Mouse (Mus musculus) CH12.LX (cell line): ENCODE results near the gene Sufu. TPM values are rescaled to one million over a fixed set of nuclear protein-coding genes. Genes with fewer than 3 reads are reported as not detected.
A peak's percentile ranks its signal among the peaks of the same experiment; 100 is the strongest.

Experiments
- DNase-seq: peaks from one replicate; pipeline ENCODE4 v3.0.0-alpha.2; 2013; ENCODE audit errors: extremely low read depth
- H3K27ac ChIP-seq: 2 replicates; pipeline ENCODE4 v1.5.1; 2012; ENCODE audit warnings: low read depth, mild to moderate bottlenecking, control low read depth, moderate library complexity; ENCODE audit not compliant: insufficient read depth
- H3K27me3 ChIP-seq: replicated peaks from 2 replicates; pipeline ENCODE3; 2012; ENCODE audit warnings: inconsistent platforms
- H3K36me3 ChIP-seq, 2 experiments: replicated peaks in 1 of 2; 2 replicates each; pipeline versions ENCODE3 to v1.6.1; 2012; ENCODE audit warnings: inconsistent platforms in 1 of 2, low read length in 1 of 2, mild to moderate bottlenecking in 1 of 2, mixed read lengths in 1 of 2, moderate library complexity in 1 of 2; ENCODE audit not compliant: control insufficient read depth in 1 of 2, insufficient read depth in 1 of 2
- H3K4me1 ChIP-seq, 2 experiments: 2 replicates each; pipeline ENCODE4 v1.6.1; 2012; ENCODE audit warnings: inconsistent platforms in 1 of 2, moderate library complexity in 1 of 2; ENCODE audit not compliant: insufficient read depth in 2 of 2, control insufficient read depth in 1 of 2
- H3K4me2 ChIP-seq: 2 replicates; pipeline ENCODE4 v1.6.1; 2012; ENCODE audit warnings: low read depth, mild to moderate bottlenecking, control low read depth; ENCODE audit not compliant: poor library complexity, insufficient read depth, severe bottlenecking
- H3K4me3 ChIP-seq, 3 experiments: fragments of 150-350 bp in 1 of 3; sonication (generic) in 1 of 3; replicated peaks in 1 of 3; 2 replicates each; pipeline versions ENCODE3 to v1.5.1; 2011 to 2012; ENCODE audit warnings: low read depth in 2 of 3, low read length in 2 of 3, mild to moderate bottlenecking in 2 of 3, moderate library complexity in 2 of 3, control low read depth in 1 of 3, improper control_type of control experiment in 1 of 3, inconsistent platforms in 1 of 3, mixed read lengths in 1 of 3; ENCODE audit not compliant: poor library complexity in 1 of 3
- H3K79me2 ChIP-seq: replicated peaks from 2 replicates; pipeline ENCODE4 v1.6.1; 2012; ENCODE audit warnings: mild to moderate bottlenecking, moderate library complexity; ENCODE audit not compliant: control insufficient read depth, poor library complexity, insufficient read depth, severe bottlenecking; ENCODE audit errors: extremely low read depth
- H3K9ac ChIP-seq: 2 replicates; pipeline ENCODE4 v1.6.1; 2012; ENCODE audit warnings: low read depth, mild to moderate bottlenecking, control low read depth, moderate library complexity; ENCODE audit not compliant: insufficient read depth
- H3K9me3 ChIP-seq: replicated peaks from 2 replicates; pipeline ENCODE3; 2012; ENCODE audit warnings: low read length, inconsistent platforms, mixed read lengths
- BHLHE40 ChIP-seq: IDR thresholded peaks from 2 replicates; pipeline ENCODE4 v1.6.1; 2011; ENCODE audit warnings: mild to moderate bottlenecking, low read depth, low read length, improper control_type of control experiment
- CTCF ChIP-seq, 2 experiments: IDR thresholded peaks in 1 of 2; conservative IDR thresholded peaks in 1 of 2; 2 replicates each; pipeline ENCODE4 v1.5.1; 2011 to 2012; ENCODE audit warnings: low read depth in 2 of 2, low read length in 2 of 2, improper control_type of control experiment in 1 of 2, inconsistent platforms in 1 of 2, mild to moderate bottlenecking in 1 of 2, moderate library complexity in 1 of 2
- E2F4 ChIP-seq: IDR thresholded peaks from 2 replicates; pipeline ENCODE4 v1.6.1; 2011; ENCODE audit warnings: low read depth, low read length, improper control_type of control experiment; ENCODE audit not compliant: insufficient replicate concordance
- GABPA ChIP-seq: IDR thresholded peaks from 2 replicates; pipeline ENCODE4 v1.6.1; 2012; ENCODE audit warnings: low read depth, low read length, improper control_type of control experiment, inconsistent platforms; ENCODE audit not compliant: insufficient replicate concordance
- JUN ChIP-seq: IDR thresholded peaks from 2 replicates; pipeline ENCODE4 v1.6.1; 2011; ENCODE audit warnings: low read depth, mild to moderate bottlenecking, low read length, improper control_type of control experiment, moderate library complexity; ENCODE audit not compliant: insufficient read depth
- JUND ChIP-seq: conservative IDR thresholded peaks from 2 replicates; pipeline ENCODE4 v1.6.1; 2011; ENCODE audit warnings: low read depth, low read length, improper control_type of control experiment
- KAT2A ChIP-seq: IDR thresholded peaks from 2 replicates; pipeline ENCODE4 v1.6.1; 2012; ENCODE audit warnings: low read length, improper control_type of control experiment, inconsistent platforms; ENCODE audit not compliant: insufficient replicate concordance
- MAFK ChIP-seq: IDR thresholded peaks from 2 replicates; pipeline ENCODE4 v1.6.1; 2011; ENCODE audit warnings: low read length, improper control_type of control experiment; ENCODE audit not compliant: insufficient replicate concordance
- NRF1 ChIP-seq: IDR thresholded peaks from 2 replicates; pipeline ENCODE4 v1.6.1; 2014; ENCODE audit warnings: low read depth, mild to moderate bottlenecking, inconsistent platforms, low read length, improper control_type of control experiment, moderate library complexity
- POLR2A ChIP-seq: IDR thresholded peaks from 2 replicates; pipeline ENCODE4 v1.6.1; 2011; ENCODE audit warnings: low read depth, mild to moderate bottlenecking, improper control_type of control experiment, low read length
- POLR2AphosphoS2 ChIP-seq: IDR thresholded peaks from 2 replicates; pipeline ENCODE4 v1.6.1; 2011; ENCODE audit warnings: low read depth, low read length, improper control_type of control experiment
- RCOR1 ChIP-seq: conservative IDR thresholded peaks from 2 replicates; pipeline ENCODE4 v1.6.1; 2012; ENCODE audit warnings: low read depth, mild to moderate bottlenecking, inconsistent platforms, low read length, improper control_type of control experiment
- SIN3A ChIP-seq: IDR thresholded peaks from 2 replicates; pipeline ENCODE4 v1.6.1; 2012; ENCODE audit warnings: low read length, improper control_type of control experiment, inconsistent platforms
- SMC3 ChIP-seq: IDR thresholded peaks from 2 replicates; pipeline ENCODE4 v1.6.1; 2011; ENCODE audit warnings: low read depth, low read length, improper control_type of control experiment
- TCF12 ChIP-seq: IDR thresholded peaks from 2 replicates; pipeline ENCODE4 v1.6.1; 2014; ENCODE audit warnings: low read depth, mild to moderate bottlenecking, inconsistent platforms, low read length, improper control_type of control experiment
- USF1 ChIP-seq: IDR thresholded peaks from 2 replicates; pipeline ENCODE4 v1.6.1; 2014; ENCODE audit warnings: low read depth, mild to moderate bottlenecking, inconsistent platforms, low read length, improper control_type of control experiment
- ZC3H11A ChIP-seq: IDR thresholded peaks from 2 replicates; pipeline ENCODE4 v1.6.1; 2012; ENCODE audit warnings: low read depth, mild to moderate bottlenecking, inconsistent platforms, low read length, improper control_type of control experiment
- ZKSCAN1 ChIP-seq: IDR thresholded peaks from 2 replicates; pipeline ENCODE4 v1.6.1; 2012; ENCODE audit warnings: low read depth, inconsistent platforms, low read length, improper control_type of control experiment, borderline replicate concordance
- ZNF384 ChIP-seq: IDR thresholded peaks from 2 replicates; pipeline ENCODE4 v1.6.1; 2012; ENCODE audit warnings: low read depth, low read length, improper control_type of control experiment, inconsistent platforms
- dilution Hi-C: fragments of 300-500 bp; cut with MboI; formaldehyde crosslinking; loops from 2 replicates; pipeline ENCODE4 v1.14.3; 2020; ENCODE audit warnings: low sequenced_read_pairs; ENCODE audit not compliant: extremely low pct_unique_long_range_greater_than_20kb, extremely low pct_ligation_motif_present
- in situ Hi-C: fragments of 300-500 bp; cut with MboI; formaldehyde crosslinking; loops from 3 replicates; pipeline ENCODE4 v1.14.3; 2019; ENCODE audit warnings: low sequenced_read_pairs, low pct_ligation_motif_present, low pct_unique_long_range_greater_than_20kb, mixed read lengths
- polyA plus RNA-seq: library from polyadenylated mRNA; unstranded; fragments of >175 nt; gene quantifications from 2 replicates; pipeline ENCODE4 v1.2.1, GENCODE M21; 2012; ENCODE audit warnings: low read depth; ENCODE audit not compliant: insufficient read length
- total RNA-seq, 2 experiments: library from RNA; depleted of rRNA; stranded (reverse); fragments of 300-350 nt in 1 of 2; fragments of >200 nt in 1 of 2; gene quantifications; 2 replicates each; pipeline ENCODE4 v1.2.3; 2012 to 2014

Gene Sufu
- total and polyA plus RNA-seq, 3 experiments: 3.6 to 22.6 (median 9.8) TPM

DNA sequence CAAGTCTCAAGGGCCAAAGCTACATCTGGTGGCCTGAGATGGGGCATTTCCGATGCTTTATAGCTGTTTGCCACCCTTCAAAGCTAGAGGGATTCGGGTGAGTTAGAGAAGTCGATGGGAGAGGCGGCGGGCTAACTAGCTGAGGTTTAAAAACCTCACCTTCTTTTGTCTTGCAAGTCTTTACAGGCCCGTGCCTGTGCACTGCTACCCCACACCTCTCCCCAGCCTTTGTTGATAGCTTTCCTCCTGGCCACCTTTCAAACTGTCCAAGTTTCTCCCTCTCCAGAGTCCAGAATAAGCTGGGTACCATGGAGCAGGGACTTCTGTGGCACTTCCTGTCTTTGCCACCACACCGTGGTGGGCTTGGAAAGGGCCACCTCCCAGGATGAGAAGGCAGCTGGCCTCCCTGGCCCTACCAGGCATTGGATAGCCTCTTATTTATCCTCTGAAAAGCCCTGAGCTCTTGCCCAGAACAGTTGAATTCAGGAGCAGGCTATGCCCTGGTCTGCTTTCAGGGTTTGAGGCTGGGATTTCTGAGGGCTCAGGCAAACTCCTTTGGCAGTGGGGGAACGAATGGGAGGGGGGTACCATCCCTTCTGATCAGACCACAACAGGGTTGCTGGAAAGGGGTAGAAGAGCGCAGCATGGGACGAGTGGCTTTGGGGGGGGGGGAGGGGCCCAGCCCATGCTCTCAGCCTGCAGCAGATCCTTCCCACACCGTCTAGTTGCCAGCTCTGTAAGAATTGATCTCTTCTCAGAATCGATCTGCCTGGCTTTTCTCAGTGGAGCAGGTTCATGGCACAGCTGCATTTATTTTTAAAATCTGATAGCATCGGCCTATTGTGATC is 133.1 kb downstream of the Sufu start:
- H3K79me2 ChIP-seq: no peaks in the 10 kb centered on the region
- no peaks in the 10 kb centered on the region for H3K27me3 ChIP-seq
- H3K4me3 ChIP-seq: no peak overlapping the region
- H3K4me2 ChIP-seq: no peak overlapping the region
- H3K9me3 ChIP-seq: no peaks in the 10 kb centered on the region
- DNase-seq: no peak
- in situ Hi-C loops: no loop called here
- no peak overlapping the region for H3K27ac ChIP-seq
- TF ChIP-seq POLR2AphosphoS2: no peak
- no peak for TF ChIP-seq NRF1
- TF ChIP-seq JUND: no peak
- TF ChIP-seq JUN: no peak
- no peak for TF ChIP-seq USF1
- no peak for TF ChIP-seq SIN3A
- TF ChIP-seq TCF12: no peak
- no peak for TF ChIP-seq GABPA
- TF ChIP-seq MAFK: no peak
- TF ChIP-seq KAT2A: no peak
- no peak for TF ChIP-seq E2F4
- no peak for TF ChIP-seq SMC3
- no peak for TF ChIP-seq CTCF (conservative IDR thresholded peaks at IDR 0.05 in 1 of 2, IDR thresholded peaks at IDR 0.05 in 1 of 2; ENCODE audit: low read depth in 2 of 2, low read length in 2 of 2)
- no peak for TF ChIP-seq BHLHE40
- no peak for TF ChIP-seq ZC3H11A
- no peak for TF ChIP-seq RCOR1
- no peak for TF ChIP-seq POLR2A
- TF ChIP-seq, all 38 proteins: peak for 0
- Histone ChIP-seq H3K36me3 (peaks cover 0 to 3% of the 10 kb centered on the region in 2 experiments), H3K4me1 (peaks cover 12 to 99% of the 10 kb centered on the region in 2 experiments), H3K9ac (no peak overlapping the region)
- dilution Hi-C loops: no loop called here

DNA sequence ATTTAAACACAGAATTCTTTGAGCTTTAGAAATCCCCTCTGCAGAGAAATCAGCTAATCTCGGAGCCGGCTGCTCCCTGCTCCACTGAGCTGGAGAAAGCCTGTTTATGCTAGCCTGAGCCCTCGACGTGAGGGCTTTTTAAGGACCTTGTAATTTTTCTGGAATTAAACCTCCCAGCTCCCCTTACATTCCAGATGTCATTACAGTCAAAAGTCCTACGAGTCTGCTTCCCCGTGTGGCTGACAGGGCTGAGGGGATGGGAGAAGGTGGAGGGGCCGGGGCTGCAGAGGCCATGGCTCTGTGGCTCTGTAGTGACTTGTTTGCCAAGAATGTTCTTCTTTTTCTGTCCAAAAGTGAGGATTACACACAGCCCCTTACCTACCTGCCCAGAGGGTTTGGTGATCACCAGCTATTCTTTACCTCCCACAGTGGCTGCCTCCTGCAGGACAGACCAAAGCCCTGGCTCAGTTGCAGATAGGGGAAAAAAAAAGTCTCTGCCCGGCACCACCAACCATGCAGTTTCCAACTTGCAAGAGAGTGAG is 133.8 kb downstream of the Sufu start:
- no peaks in the 10 kb centered on the region for H3K27me3 ChIP-seq
- peaks cover 9 to 98% of the 10 kb centered on the region in 2 experiments for H3K4me1 ChIP-seq
- in situ Hi-C loops: no loop called here
- H3K79me2 ChIP-seq: no peaks in the 10 kb centered on the region
- peaks cover 0 to 3% of the 10 kb centered on the region in 2 experiments for H3K36me3 ChIP-seq
- dilution Hi-C loops: no loop called here
- H3K27ac ChIP-seq: no peak overlapping the region
- H3K9me3 ChIP-seq: no peaks in the 10 kb centered on the region
- TF ChIP-seq KAT2A (no peak), TCF12 (no peak), USF1 (no peak), ZKSCAN1 (no peak), ZNF384 (peak; percentile 16; the same call in 1 of the 2 replicates)
- H3K4me3 ChIP-seq: no peak overlapping the region
- no peak overlapping the region for H3K9ac ChIP-seq
- no peak overlapping the region for H3K4me2 ChIP-seq
- DNase-seq: no peak
